Mouse (Mus musculus) spleen, adult 2 months (tissue): ENCODE measurements around the gene Gm10491. TPM values are rescaled to one million over a fixed set of nuclear protein-coding genes. Genes with fewer than 3 reads are reported as not detected.
A peak's percentile ranks its signal among the peaks of the same experiment; 100 is the strongest.
"Not testable (repeated sequence)": the region's sequence is repeated elsewhere in the genome, so short reads cannot be mapped to it uniquely, and the experiment has no call there.

Source experiments
- DNase-seq, 2 experiments: peaks; one replicate each; pipeline versions ENCODE4 v3.0.0 to v3.0.0-alpha.2; 2012 to 2021; ENCODE audit warnings: low spot score in 2 of 2, low read depth in 1 of 2
- H3K27ac ChIP-seq: fragments of 200-500 bp; 2 replicates; pipeline ENCODE4 v1.5.1; 2012; ENCODE audit warnings: low read length, inconsistent platforms; ENCODE audit not compliant: insufficient read depth
- H3K27me3 ChIP-seq: fragments of 200-500 bp; 2 replicates; pipeline ENCODE4 v1.6.1; 2012; ENCODE audit warnings: mild to moderate bottlenecking, moderate library complexity, low read length, inconsistent platforms; ENCODE audit not compliant: control insufficient read depth, insufficient read depth
- H3K36me3 ChIP-seq: fragments of 200-500 bp; 2 replicates; pipeline ENCODE4 v1.6.1; 2012; ENCODE audit warnings: mild to moderate bottlenecking, low read length, inconsistent platforms; ENCODE audit not compliant: control insufficient read depth, insufficient read depth
- H3K4me1 ChIP-seq: fragments of 200-500 bp; 2 replicates; pipeline ENCODE4 v1.6.1; 2011; ENCODE audit warnings: inconsistent platforms; ENCODE audit not compliant: control insufficient read depth, insufficient read depth, insufficient read length
- H3K4me3 ChIP-seq: fragments of 200-500 bp; 2 replicates; pipeline ENCODE4 v1.5.1; 2011; ENCODE audit warnings: mild to moderate bottlenecking, inconsistent platforms; ENCODE audit not compliant: insufficient read depth, insufficient read length; ENCODE audit errors: extremely low read depth
- CTCF ChIP-seq: fragments of 200-500 bp; IDR thresholded peaks from 2 replicates; pipeline ENCODE4 v1.5.1; 2011; ENCODE audit warnings: mild to moderate bottlenecking, inconsistent platforms; ENCODE audit not compliant: insufficient read depth, insufficient read length, insufficient replicate concordance; ENCODE audit errors: extremely low read depth
- POLR2A ChIP-seq: fragments of 200-500 bp; IDR thresholded peaks from 2 replicates; pipeline ENCODE4 v1.6.1; 2011; ENCODE audit warnings: low read depth, low read length, inconsistent platforms
- WGBS: fragments of 180-500 bp; shearing (Covaris S2); methylation state at CpG from one replicate; pipeline ENCODE4 v1.1.7; 2018; 5-methylcytosine and 5-hydroxymethylcytosine counted together
- polyA plus RNA-seq: library from polyadenylated mRNA; depleted of rRNA; stranded (reverse); fragments of >200 nt; gene quantifications from 2 replicates; pipeline ENCODE4 v1.2.3, GENCODE M21; 2012

The Gm10491 gene
- polyA plus RNA-seq, 1 experiment = not detected

DNA sequence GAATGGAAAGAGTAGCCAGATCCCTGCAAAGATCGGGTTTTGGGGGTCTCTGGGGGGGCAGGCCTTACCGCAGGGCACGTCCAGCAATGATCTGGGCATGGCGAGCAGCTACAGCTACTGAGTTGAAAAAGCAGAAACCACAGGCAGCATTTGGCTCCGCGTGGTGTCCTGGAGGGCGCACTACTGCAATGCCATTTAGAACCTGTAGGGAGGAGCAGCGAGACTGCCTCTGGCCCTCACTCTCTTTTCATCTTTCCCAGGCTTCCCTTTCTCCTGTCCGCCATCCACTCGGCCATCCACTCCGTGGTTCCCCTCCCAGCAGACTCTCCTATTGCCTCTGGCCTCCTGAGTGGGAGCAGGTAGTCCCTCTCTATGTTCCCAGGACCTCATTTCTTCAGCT lies 29.2 kb upstream of the Gm10491 start:
- H3K36me3 ChIP-seq = peaks cover 1% of the 10 kb centered on the region; the same call in 1 of the 2 replicates
- no peaks in the 10 kb centered on the region for H3K27me3 ChIP-seq
- no peak overlapping the region for H3K4me3 ChIP-seq
- no peak for TF ChIP-seq POLR2A
- no peak for TF ChIP-seq CTCF
- DNase-seq = no peak
- H3K27ac ChIP-seq = no peak overlapping the region
- no peaks in the 10 kb centered on the region for H3K4me1 ChIP-seq
- WGBS = 57% methylated on average over 11 of the region's 11 CpGs

DNA sequence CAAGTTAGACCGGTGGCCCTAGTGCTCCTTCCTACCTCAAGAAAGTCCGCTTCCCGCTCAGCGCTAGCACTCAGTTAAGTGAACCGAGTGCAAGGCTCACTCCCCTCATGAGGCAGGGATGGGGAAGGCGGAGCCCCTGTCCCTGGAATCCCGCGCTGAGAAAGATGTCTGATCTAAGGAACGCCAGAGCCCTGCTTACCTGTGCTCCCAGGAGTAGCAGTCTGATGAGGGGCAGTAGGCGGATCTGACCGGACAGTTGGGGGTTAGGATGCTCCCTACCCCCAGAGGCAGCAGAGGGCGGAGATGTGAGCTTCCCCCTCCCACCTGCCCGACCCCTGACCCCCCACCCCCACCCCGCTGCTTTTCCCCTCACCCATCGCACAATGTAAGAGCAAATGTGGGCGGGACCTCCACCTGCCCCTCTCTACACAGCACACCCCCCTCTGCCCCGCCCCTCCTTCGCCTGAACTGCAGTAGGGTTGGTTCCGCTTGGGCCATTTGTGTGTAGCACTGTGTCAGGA lies 20.7 kb upstream of the Gm10491 start, which contains the start of gene Eras:
Gene Eras (minus strand): TSS at position 338 of the 521 bp plus-strand sequence.
- Histone ChIP-seq H3K36me3 (peaks cover 1% of the 10 kb centered on the region; the same call in 1 of the 2 replicates), H3K27me3 (0 out of 2 replicates have a peak, but pooled peaks cover 3% of the 10 kb centered on the region), H3K4me3 (no peak within 1 kb of the TSS), H3K27ac (no peak within 1 kb of the TSS), H3K4me1 (no peaks in the 10 kb centered on the region)
- no peak for TF ChIP-seq CTCF
- TF ChIP-seq POLR2A = no peak
- 41% methylated on average over 19 of the region's 19 CpGs for WGBS
- no peak for DNase-seq

- Histone ChIP-seq H3K4me1 (no peaks in the 10 kb centered on the region; the same call in 1 of the 2 replicates), H3K27ac (no peak overlapping the region), H3K4me3 (no peak overlapping the region), H3K27me3 (0 out of 2 replicates have a peak, but pooled peaks cover 4% of the 10 kb centered on the region), H3K36me3 (peaks cover 1% of the 10 kb centered on the region; the same call in 1 of the 2 replicates)
- TF ChIP-seq CTCF (no peak), POLR2A (no peak)
- no peak for DNase-seq
- WGBS = 33% methylated on average over 10 of the region's 10 CpGs
Measured at GRCm38 (mm10) chrX:7927116-7927515, 19.5 kb upstream of the Gm10491 start.

DNA sequence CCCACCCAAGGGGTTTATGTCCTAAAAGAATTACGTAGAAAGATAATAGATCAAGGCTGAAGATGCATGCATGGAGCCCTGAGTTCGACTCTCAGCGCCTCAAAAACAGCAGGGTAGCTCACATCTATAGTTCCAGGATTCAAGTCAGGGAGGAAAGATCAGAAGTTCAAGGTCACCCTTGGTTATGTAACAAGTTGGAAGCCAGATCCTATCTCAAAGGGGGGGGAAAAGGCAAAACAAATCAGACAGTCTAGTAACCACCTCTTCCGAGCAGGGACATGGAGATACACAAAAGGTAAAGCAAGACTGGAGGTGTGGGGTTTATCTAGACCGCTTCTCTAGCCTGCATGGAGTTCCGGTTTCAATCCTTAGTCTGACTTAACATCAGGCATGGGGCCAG lies 18.6 kb upstream of the Gm10491 start:
- no peak for TF ChIP-seq POLR2A
- no peak for TF ChIP-seq CTCF
- H3K36me3 ChIP-seq = no peaks in the 10 kb centered on the region; the same call in 1 of the 2 replicates
- 78% methylated on average over 6 of the region's 6 CpGs for WGBS
- no peak overlapping the region for H3K27ac ChIP-seq
- H3K4me3 ChIP-seq = no peak overlapping the region
- DNase-seq = no peak
- H3K27me3 ChIP-seq = peaks cover 6% of the 10 kb centered on the region; the same call in 1 of the 2 replicates
- H3K4me1 ChIP-seq = no peaks in the 10 kb centered on the region; the same call in 1 of the 2 replicates

DNA sequence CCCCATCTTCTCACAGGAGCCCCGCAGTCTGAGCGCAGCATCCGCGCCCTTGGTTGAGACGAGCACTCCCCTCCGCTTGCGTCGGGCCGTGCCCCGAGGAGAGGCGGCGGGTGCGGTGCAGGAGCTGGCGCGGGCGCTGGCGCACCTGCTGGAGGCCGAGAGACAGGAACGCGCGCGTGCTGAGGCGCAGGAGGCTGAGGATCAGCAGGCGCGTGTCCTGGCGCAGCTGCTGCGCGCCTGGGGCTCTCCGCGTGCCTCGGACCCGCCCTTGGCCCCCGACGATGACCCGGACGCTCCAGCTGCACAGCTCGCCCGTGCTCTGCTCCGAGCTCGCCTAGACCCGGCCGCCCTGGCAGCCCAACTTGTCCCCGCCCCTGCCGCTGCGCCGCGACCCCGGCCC lies 14.4 kb upstream of the Gm10491 start:
- no peaks in the 10 kb centered on the region for H3K36me3 ChIP-seq
- no peak for DNase-seq
- H3K27me3 ChIP-seq = peaks cover 4% of the 10 kb centered on the region
- TF ChIP-seq CTCF (no peak), POLR2A (no peak)
- H3K27ac ChIP-seq = no peak overlapping the region
- no peaks in the 10 kb centered on the region; the same call in 1 of the 2 replicates for H3K4me1 ChIP-seq
- no peak overlapping the region for H3K4me3 ChIP-seq
- WGBS = 27% methylated on average over 48 of the region's 48 CpGs

DNA sequence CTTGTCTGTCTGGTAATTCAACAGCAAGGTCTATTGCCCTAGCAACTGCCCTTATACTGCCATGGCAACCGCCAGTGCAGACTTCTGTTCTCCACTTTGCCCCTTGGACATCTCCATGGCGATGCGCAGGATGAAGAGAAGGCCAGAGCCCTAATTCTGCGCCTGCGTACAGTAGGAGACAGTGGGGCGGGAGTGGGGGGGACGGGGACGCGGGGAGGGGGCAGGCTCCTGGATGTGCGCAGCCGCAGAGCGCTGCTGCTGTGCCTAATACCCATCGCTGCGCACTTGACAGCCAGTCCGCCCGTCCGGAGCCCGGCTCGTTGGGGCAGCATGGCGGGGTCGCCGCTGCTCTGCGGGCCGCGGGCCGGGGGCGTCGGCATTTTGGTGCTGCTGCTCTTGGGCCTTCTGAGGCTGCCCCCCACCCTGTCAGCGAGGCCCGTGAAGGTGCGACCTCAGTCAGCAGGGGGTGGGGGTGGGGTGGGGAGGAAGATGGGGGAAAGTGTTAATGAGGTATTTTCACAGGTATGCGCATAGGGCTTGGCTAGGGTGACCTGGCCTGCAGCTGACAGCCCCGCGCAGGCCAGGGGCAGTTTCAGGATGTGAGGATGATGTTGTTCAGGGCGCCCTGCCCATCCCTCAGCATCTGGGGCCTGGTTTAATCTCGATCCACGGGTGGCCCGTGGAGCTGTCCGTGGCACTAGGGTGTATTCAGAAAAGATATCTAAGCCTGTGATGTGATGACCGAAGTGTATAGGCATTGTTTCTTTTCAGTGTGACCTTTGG lies 12.2 kb upstream of the Gm10491 start, which contains the start of gene Pcsk1n:
Gene Pcsk1n (plus strand): TSS at position 222 of the 783 bp plus-strand sequence.
- Histone ChIP-seq H3K27ac (no peak within 1 kb of the TSS), H3K27me3 (peaks cover 4% of the 10 kb centered on the region), H3K36me3 (no peaks in the 10 kb centered on the region), H3K4me1 (no peaks in the 10 kb centered on the region; the same call in 1 of the 2 replicates), H3K4me3 (no peak within 1 kb of the TSS)
- no peak for DNase-seq
- TF ChIP-seq CTCF (no peak), POLR2A (no peak)
- WGBS = 28% methylated on average over 39 of the region's 40 CpGs

DNA sequence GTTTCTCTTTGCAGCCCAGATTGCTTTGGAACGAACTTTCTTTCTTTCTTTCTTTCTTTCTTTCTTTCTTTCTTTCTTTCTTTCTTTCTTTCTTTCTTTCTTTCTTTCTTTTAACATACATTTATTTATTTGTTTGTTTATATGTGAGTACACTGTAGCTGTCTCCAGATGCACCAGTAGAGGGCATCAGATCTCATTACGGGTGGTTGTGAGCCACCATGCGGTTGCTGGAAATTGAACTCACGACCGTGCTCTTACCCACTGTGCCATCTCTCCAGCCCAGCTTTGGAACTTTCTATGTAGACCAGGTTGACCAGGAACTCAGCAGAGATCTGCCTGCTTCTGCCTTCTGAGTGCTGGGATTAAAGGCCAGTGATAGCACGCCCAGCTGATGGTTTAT lies 10.3 kb upstream of the Gm10491 start:
- H3K4me1 ChIP-seq, DNase-seq, H3K27me3 ChIP-seq, H3K4me3 ChIP-seq, H3K27ac ChIP-seq, H3K36me3 ChIP-seq: not testable (repeated sequence)
- 67% methylated on average over 6 of the region's 6 CpGs for WGBS

- DNase-seq = peak in 1 of 2 experiments; percentile 13
- H3K27me3 ChIP-seq, H3K4me1 ChIP-seq, H3K4me3 ChIP-seq, H3K27ac ChIP-seq, H3K36me3 ChIP-seq: not testable (repeated sequence)
- WGBS = 22% methylated on average over 3 of the region's 3 CpGs
Measured at GRCm38 (mm10) chrX:7915669-7916068, 8.0 kb upstream of the Gm10491 start.
